Mouse (Mus musculus): ENCODE measurements at regions not wholly inside any gene's neighbourhood (a gene's known extent, or its start where the extent isn't known, plus 50 kb on each side); places are given as distances from the start of the nearest gene placed in this dataset.

DNA sequence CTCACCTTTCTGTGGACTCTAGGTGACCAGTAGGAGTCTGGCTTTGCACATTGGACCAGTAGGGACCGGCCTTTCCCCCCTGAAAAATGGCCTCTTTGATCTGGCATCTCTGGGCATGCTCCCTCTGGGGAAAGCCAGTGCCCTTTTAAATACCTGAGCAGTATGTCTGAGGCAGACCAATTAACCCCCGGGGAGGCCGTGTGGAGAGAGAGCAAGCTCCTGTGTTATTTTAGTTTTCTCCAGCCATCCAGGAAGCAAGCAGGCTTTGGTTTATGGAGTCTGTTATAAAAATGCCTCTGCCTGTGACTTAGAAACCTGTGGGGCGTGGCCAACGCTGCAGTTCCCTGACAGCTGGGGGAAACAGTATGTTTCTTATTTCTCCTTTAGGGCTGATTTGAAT, 445.5 kb downstream of the Glrx3 start:
- in situ Hi-C loops (cut with MboI, MseI) = loop anchor here (10.0 kb wide), 1 partner anchor 1138 kb away; no protein-coding TSS in a partner anchor

DNA sequence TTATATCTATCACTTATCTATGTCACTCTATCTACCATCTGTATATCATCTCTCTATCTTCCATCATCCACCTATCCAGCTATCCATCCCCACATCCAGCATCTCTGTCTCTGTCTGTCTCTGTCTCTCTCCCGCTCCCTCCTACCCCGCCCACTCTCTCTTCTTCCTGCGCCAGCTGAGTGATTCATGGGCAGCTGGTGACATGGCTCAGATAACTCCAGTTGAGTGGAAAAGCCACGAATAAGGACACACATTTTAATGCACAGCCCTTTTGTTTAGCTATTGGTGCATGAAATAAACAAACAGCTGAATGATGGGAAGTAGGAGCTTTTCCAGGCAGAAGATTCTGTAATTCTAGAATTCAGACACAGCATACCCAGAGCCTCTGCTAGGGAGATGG, 446.3 kb downstream of the Glrx3 start:
- in situ Hi-C loops (cut with MboI, MseI) = loop anchor here (10.0 kb wide), 1 partner anchor 1139 kb away; no protein-coding TSS in a partner anchor

DNA sequence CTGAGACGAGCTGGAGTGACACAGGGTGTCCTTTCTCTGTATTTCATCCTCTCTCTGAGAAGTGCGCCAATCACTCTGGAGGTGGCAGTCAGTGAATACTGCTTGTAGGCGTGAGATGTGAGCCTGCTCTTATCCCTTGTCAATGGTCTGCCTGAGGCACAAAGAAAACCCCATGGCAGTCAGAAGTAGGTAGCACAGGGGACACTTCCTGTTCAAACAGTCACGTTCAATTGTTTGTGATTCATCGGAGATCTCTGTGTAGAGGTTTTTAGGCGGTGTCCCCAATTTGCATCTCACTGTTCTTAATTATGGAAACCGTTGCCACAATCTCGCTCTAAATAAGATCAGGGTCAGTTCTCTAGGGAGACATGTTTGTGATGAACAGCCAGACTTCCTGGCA, 447.7 kb downstream of the Glrx3 start:
- in situ Hi-C loops (cut with MboI, MseI) = loop anchor here (10.0 kb wide), 1 partner anchor 1140 kb away; no protein-coding TSS in a partner anchor

DNA sequence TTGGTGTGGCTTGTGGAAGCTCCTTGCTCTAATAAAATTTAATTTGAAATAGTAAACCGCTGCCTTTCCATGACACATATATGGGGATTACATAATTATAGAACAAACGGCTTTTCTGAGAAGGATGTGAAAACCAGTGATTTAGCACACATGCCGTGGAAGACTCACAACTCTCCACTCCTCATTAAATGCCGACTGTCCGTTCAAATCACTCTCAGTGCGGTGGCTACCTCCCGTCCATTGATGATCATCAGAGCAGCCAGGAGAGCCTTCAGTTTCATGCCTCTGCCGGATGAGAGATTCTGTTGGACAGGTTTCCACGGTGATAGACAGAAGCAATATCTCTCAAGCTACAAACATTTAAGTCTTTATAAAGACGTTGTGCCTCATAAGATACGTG, 451.3 kb downstream of the Glrx3 start:
- in situ Hi-C loops (cut with MboI, MseI) = loop anchor here (10.0 kb wide), 1 partner anchor 1144 kb away; no protein-coding TSS in a partner anchor

DNA sequence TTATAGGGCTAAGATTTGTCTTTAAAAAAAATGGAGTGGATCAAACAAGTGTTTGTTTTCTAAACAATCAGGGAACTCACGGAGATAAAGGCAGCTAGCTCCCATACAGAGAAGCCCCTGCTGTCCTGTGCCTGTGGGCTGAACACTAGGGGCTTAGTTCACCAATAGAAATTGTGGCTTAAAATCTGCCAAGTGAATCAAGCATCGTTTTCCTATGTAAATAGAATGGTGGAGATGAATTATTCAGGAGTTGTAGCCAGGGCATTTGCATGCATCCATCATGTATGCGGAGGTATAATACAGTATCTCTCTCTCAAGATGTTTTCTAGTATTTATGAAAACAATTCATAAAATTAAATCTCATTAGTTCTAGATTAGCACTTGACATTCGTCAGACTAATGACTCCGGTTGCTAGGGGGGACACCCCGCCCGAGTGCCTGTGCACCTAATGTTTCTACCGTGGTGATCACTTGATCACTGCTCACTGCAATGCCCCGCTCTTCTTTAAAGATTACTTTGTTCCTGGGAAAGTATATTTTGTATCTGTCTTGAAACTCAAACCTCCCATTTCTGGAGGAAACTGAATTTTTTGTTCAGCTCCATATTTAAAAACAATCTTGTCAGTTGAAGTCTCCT, 469.1 kb downstream of the Glrx3 start:
- in situ Hi-C loops (cut with MboI, MseI) = no loop called here

DNA sequence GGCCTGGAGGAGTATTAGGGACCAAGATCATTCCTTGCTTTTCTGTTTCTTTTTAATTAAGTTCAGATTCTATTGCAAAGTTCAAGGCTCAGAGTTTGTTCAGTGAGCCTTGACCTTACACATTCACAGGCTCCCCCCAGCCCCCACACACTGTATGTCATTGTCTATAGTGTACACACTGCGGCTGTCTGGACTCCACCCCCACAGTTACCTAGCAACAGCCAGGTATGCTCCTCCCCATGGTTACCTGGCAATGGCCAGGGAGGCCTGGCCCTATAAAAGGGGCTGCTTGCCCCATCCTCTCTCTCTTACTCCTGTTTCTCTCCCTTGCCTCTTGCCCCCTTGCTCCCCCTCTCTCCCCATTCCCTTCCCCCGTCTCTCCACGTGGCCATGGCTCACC, 472.0 kb downstream of the Glrx3 start:
- in situ Hi-C loops (cut with MboI, MseI) = no loop called here

DNA sequence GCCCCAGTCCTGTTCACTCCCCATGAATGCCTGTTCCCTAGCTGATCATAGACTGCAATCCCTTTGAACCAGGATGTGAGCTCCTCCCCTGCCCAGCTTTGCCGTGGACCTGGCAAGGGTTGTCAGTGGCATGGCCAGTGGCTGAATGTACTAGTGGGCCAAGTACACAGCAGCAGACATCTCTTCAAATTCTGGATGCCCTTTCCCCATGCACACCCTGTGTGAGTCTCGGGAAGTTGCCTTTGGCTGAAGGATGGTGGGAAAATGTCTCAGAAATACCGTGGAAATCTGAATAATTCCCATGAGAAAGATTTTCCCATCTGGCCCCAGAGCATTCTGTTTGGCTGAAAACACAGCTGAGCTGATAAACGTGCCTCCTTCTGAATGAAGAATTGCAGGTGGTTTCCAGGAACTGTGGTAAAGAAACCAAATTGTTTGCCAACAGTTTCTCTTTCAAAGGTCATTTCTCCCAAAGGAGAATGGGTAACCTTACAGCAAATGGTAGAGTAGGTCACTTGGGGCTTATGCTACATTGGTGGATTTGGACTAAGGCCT, 476.2 kb downstream of the Glrx3 start:
- in situ Hi-C loops (cut with MboI, MseI) = no loop called here

DNA sequence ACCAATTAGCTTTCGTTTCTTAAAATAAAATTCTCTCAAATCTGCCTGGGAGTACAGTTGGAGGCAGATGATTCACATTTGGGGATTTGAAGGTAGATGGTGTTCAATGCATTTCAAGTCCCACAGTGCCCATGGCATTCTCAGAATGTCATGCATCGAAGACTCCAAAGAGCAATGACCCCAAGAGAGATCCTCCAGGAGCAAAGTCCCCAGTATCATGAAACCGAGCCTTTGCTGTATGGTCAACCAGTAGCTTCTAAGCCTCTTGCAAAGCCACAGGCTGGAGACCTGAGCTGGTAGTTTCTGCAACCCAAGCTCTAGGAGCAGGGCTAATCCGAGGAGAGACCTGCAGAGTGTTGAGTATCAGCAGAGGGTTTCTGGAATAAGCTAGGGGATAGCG, 477.1 kb downstream of the Glrx3 start:
- in situ Hi-C loops (cut with MboI, MseI) = no loop called here

DNA sequence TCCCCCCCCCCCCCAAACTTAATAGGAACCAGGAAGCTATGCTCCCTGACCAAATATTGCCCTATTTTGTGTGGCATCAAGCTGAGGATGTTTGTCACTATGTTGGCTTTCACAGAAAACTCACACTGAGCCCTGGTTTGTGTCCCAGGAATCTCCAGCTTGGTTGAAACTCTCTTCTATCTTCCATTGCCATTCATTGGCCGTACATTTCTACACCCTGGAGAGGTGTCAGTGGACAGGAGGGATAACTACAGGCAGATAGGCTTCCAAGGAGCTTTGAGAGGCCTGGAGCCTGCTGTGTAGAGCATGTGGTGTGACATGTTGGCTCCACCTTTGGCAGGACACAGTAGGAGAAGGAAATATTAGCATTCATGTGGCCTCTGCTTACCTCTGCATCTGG, 478.9 kb downstream of the Glrx3 start:
- in situ Hi-C loops (cut with MboI, MseI) = no loop called here

DNA sequence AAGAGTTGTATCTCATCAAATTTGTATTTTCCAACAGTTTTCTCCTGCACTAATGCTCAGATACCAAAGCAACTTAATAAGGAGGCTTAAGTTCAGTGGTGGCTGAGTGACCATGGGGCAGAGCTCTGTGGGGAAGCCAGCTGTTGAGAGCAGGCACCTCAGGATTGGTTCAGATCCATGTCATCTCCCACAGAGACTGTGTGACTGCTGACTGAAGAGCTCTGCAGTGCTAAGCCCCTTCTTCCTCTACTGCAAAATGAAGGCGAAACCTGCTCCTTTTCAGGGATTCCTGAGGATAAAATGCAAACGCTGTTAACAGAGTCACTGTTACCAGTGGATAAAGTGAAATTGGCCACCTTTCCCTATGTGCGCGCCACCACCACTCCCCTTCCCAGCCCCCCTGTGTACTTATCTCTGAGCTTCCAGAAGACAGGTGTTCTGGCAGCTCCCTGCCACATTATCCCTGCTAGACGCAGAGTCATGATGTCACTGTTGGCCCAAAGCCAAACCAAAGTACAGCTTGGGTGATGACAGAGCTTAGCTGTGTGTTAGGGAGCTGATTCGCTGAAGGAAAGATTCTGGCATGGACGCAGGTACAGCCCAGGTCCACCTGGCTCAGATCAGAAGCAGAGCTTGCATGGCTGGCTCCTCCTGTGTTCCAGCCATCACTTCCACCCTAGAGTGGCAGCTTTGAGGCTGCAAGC, 472.9 kb downstream of the Tcerg1l start:
- in situ Hi-C loops (cut with MboI, MseI) = no loop called here

DNA sequence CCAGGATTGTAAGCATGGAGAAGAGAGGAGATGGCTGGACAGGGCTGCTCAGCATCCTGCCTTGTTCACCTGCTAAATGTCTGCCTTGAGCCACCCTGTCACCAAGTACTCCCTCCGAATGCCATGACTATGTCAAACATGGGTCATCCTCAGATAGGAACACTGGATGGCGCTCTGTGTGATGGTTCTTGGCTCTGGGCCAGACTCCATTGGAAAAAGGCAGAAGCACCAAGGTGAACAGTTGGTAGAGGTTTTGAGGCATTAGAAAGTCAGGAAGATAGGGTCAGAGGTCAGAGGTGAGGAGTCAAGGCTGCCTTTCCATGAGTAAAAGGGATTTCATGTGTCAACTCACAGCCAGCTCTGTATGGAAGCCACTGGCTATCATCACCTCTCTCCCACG, 471.9 kb downstream of the Tcerg1l start:
- in situ Hi-C loops (cut with MboI, MseI) = no loop called here

DNA sequence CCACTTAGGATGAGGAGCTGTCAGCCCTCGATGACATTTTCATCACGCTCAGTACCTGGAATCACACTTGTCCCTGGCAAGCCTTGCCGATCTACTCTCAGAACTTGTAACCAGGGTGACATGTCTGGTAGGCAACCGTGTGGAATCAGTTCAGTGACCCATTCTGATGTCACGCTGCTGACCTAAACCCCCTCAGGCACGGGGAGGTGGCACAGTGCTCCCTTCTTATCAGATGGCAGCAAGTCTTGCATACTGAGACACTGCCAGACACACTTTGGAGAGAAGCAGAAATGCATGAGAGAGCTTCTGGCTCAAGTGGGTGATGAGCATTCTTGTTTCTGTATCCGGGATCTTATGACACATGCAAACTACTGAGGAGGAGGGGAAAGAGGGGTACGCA, 470.2 kb downstream of the Tcerg1l start:
- in situ Hi-C loops (cut with MboI, MseI) = no loop called here

DNA sequence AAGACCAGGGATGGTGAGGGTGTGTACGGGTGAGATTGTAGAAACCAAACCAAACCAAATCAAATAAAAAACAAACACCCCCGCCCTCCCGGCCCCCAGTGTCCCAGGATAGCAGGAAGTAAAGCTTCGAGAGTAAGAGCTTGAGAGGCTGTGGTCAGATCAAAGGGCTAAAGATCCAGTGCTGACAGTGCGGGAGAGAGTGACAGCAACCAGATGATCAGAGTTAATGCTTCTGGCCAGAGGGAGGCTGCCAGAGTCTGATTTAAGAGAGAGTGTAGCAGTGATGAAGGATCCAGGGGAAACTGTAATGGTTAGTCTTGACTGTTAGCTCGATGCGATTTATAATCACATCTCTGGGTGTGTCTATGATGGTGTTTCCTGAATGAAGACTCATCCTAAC, 467.3 kb downstream of the Tcerg1l start:
- in situ Hi-C loops (cut with MboI, MseI) = no loop called here

DNA sequence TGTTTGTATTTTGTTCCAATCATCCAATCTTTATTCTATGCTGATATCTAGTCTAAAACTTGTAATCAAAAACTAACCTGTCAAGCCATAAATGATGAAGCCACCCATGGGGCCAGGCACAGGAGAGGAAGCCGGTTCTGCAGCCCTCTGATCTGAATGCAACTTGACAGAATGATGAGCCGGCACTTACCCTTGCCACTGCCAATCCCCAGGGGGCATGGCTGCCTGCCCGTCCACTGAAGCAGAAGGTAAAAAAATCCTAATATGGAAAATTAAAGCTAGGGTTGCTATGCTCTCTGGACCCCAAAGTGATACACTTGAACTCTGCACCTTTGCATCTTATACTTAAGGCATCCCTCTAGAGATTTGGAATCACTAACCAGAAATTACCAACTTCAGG, 461.6 kb downstream of the Tcerg1l start:
- in situ Hi-C loops (cut with MboI, MseI) = no loop called here

DNA sequence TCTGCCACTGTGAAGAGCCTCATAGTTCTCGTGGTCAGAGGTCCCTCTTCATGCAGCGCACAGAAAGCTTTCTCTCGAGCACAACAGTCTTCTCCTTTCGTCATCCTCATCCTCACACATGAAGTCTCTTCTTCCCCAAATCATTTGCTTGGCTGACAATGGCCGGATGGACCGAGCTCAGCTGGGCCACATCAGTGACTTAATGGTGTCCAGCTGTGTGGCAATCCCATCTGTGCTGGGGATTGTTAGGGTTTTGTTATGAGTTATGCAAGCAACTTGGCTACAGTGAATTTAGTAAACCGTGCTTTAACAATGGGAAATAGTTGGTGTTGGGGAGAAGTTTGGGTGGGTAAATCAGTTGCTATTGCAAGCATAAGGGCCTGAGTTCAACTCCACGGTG, 458.4 kb downstream of the Tcerg1l start:
- in situ Hi-C loops (cut with MboI, MseI) = no loop called here

DNA sequence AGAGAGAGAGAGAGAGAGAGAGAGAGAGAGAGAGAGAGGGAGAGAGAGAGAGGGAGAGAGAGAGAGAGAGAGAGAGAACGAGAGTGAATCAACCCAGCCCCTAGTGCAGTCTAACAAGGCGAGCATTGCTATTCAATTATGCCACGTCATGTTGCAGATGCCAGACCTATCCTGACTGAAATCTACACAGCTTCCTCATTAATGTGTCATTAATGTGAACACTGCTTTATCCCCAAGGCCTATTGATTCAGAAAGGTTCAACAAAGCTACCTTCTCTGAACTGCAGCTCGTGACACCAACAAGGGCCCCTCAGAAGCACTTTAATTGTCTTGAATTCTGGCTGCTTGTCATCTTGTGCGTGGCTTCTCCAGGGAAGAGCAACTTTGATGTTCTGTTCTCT, 457.4 kb downstream of the Tcerg1l start:
- in situ Hi-C loops (cut with MboI, MseI) = no loop called here

DNA sequence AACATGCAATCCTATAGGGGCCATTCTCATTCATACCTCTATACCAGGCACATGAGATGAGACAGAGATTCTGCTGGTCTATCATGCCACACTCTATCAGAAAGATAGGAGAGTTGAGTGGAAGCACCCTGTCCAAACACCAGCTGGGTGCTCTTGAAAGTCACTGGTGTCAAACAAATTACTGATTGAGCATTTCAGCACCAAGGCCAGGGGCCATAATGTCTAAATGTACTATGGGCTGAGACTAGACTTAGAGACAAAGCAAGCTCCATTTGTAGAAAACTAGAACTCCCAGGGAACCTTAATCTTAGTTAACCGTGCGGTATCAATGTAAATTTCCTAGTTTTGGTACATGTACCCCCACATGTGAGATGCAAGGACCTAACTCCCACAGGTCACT, 452.5 kb downstream of the Tcerg1l start:
- in situ Hi-C loops (cut with MboI, MseI) = no loop called here

DNA sequence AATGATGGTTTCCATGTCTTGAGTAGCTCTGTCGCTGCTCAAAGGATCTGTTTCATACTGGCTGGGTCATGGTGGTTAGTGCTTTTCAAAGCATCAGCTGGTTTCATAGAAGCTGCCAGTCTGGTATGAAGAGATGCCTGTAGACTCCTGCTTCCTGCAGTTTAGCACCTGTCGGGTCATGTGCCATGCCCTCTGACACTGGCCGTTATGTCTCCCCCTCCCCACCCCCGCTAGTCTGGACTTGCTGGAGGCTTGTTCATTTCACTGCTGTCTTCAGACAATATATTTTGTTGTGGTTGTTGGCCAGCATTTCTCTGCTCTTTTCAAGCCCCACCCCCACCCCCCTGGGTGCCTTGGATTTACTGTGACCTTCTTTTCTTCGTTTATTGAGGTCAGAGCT, 450.1 kb downstream of the Tcerg1l start:
- in situ Hi-C loops (cut with MboI, MseI) = no loop called here

DNA sequence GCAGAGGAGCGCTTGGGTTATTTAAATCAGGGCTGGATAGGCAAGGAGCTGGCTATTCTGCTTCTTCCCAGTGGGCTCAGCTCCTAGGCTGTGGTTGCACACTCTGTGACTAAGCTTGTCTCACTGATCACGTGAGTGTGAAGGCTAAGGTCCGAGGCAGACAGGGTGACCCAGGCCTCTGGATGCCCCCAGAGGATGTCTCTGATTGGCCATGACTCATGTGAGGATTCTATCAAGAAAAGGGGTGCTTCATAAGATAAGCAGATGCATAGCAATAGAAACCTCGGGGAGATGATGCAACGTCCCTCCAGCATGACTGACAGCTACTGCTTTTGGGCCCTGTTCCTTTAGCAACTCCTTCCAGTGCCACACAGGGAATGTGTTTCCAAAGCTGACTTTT, 440.2 kb downstream of the Tcerg1l start:
- in situ Hi-C loops (cut with MboI, MseI) = no loop called here

DNA sequence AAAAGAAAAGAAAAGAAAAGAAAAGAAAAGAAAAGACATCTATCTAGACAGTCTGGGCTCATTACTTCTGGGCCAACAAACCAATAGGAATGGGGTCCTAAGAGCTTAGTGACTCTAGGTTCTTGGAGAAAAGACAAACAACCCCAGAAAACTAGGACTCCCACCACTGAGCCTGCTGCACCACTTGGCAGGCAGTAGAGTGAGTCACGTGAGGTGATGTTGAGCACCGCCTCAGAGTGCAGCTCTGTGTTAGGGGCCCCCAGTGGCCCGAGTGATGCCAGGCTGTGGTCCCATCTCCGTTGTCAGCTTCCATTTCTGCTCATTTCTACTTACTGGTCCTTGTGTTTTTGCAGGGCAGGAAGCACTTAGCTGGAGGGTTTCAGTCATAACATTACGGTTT, 439.7 kb downstream of the Tcerg1l start:
- in situ Hi-C loops (cut with MboI, MseI) = no loop called here

DNA sequence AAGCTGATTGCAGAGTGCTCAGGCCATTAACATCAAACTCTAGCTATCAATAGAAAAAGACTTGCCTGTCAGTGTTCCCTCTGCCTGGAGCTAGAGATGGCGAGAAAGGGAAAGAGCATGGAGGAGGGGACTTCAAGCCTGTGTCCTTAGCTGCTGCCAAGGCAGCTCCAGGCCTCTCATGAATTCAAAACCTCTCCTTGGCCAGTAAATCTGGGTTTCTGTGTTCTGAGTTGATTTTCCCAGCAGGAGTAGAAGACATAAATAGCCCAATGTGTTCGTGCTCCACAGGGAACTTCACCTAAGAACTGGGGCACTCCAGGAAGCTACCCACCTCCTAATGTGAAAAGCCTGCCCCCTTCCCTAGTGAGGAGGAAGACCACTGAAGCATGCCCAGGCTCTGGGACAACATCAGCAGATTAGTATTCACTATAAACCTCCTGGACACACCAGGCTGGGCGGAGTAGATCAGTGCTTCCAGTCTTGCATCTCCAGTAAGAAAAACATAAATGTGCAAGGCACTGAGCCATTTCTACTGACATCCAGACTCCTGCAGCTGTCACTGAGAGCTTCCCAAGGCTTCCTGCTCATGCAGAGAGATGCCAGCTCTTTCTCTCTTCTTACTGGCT, 433.9 kb downstream of the Tcerg1l start:
- in situ Hi-C loops (cut with MboI, MseI) = no loop called here

DNA sequence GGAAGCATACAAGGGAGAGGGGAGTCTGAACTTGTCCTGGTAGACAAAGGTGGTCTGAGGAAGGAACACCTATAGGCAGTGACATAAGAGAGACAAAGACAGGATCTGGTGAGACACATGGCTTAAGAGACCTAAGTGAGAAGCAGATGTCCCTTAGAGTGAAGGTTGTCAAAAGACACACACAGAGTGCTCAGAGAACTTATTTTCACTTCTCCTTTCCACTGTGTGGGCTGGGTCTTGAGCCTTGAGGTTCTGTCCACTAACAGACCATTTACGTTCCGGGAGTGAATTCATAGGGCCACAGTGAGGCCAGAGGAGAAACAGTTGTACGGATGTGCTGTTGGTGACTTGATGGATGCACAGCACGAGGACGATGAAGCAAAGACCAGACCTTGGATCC, 422.8 kb downstream of the Tcerg1l start:
- in situ Hi-C loops (cut with MboI, MseI) = no loop called here

DNA sequence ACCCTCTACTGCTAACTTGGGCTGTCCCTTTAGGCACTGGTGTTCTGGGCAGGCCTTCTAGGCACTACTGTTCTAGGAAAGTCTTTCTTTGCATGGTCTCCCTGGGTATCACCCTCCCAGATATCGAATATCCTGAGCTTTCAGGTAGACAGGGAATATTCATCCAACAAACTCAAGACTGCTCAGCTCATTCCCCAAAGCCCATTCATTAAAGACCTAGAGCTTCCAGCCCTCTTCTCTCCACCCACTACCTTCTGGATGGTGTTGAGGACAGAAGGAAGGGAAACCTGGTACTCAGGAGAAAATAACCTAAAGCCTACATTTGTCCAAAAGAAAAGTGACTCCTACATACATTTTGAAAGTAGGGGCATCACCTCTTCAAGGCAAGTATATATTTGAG, 420.0 kb downstream of the Tcerg1l start:
- in situ Hi-C loops (cut with MboI, MseI) = no loop called here

Measured in T-helper 1 cell (primary cell).